Mouse (Mus musculus) MEL (cell line): ENCODE results near the gene Rab1b. TPM values are rescaled to one million over a fixed set of nuclear protein-coding genes. Genes with fewer than 3 reads are reported as not detected.

Experiments
- DNase-seq: peaks from one replicate; pipeline ENCODE4 v3.0.0; 2011; ENCODE audit warnings: low read depth, low spot score
- H3K27ac ChIP-seq: 2 replicates; pipeline ENCODE4 v1.5.1; 2012; ENCODE audit warnings: low read depth, mild to moderate bottlenecking, control low read depth, low read length, moderate library complexity; ENCODE audit not compliant: control insufficient read depth
- H3K27me3 ChIP-seq, 2 experiments: fragments of 150-350 bp in 1 of 2; sonication (generic) in 1 of 2; 2 replicates each; pipeline ENCODE4 v1.6.1; 2012; ENCODE audit warnings: low read length in 2 of 2, mild to moderate bottlenecking in 2 of 2, improper control_type of control experiment in 1 of 2, moderate library complexity in 1 of 2; ENCODE audit not compliant: insufficient read depth in 2 of 2, control insufficient read depth in 1 of 2
- H3K36me3 ChIP-seq, 2 experiments: 2 replicates each; pipeline ENCODE4 v1.6.1; 2012 to 2014; ENCODE audit warnings: low read length in 2 of 2, improper control_type of control experiment in 1 of 2, inconsistent platforms in 1 of 2, mild to moderate bottlenecking in 1 of 2; ENCODE audit not compliant: insufficient read depth in 2 of 2, control insufficient read depth in 1 of 2
- H3K4me1 ChIP-seq, 2 experiments: fragments of 150-350 bp in 1 of 2; sonication (generic) in 1 of 2; 2 replicates each; pipeline ENCODE4 v1.6.1; 2012; ENCODE audit warnings: low read length in 2 of 2, improper control_type of control experiment in 1 of 2, mild to moderate bottlenecking in 1 of 2; ENCODE audit not compliant: insufficient read depth in 2 of 2, control insufficient read depth in 1 of 2
- H3K4me3 ChIP-seq, 2 experiments: fragments of 150-350 bp in 1 of 2; sonication (generic) in 1 of 2; 2 replicates each; pipeline ENCODE4 v1.5.1; 2012; ENCODE audit warnings: low read depth in 2 of 2, low read length in 2 of 2, mild to moderate bottlenecking in 2 of 2, moderate library complexity in 2 of 2, control low read depth in 1 of 2, improper control_type of control experiment in 1 of 2; ENCODE audit not compliant: control insufficient read depth in 1 of 2, insufficient read depth in 1 of 2
- H3K79me2 ChIP-seq: 2 replicates; pipeline ENCODE4 v1.6.1; 2012; ENCODE audit warnings: mild to moderate bottlenecking, low read length, moderate library complexity; ENCODE audit not compliant: control insufficient read depth, poor library complexity, insufficient read depth
- H3K9ac ChIP-seq: 2 replicates; pipeline ENCODE4 v1.6.1; 2012; ENCODE audit warnings: low read depth, mild to moderate bottlenecking, control low read depth, low read length, moderate library complexity; ENCODE audit not compliant: control insufficient read depth, poor library complexity, severe bottlenecking
- H3K9me3 ChIP-seq: fragments of 150-350 bp; sonication (generic); replicated peaks from 2 replicates; pipeline ENCODE4 v1.6.1; 2012; ENCODE audit warnings: mild to moderate bottlenecking, low read length, improper control_type of control experiment, moderate library complexity; ENCODE audit not compliant: insufficient read depth
- BHLHE40 ChIP-seq: IDR thresholded peaks from 2 replicates; pipeline ENCODE4 v1.6.1; 2012; ENCODE audit warnings: low read depth, mild to moderate bottlenecking, inconsistent platforms, low read length, improper control_type of control experiment, borderline replicate concordance
- CHD2 ChIP-seq: IDR thresholded peaks from 2 replicates; pipeline ENCODE4 v1.6.1; 2011; ENCODE audit warnings: low read length, improper control_type of control experiment
- HCFC1 ChIP-seq: IDR thresholded peaks from 2 replicates; pipeline ENCODE4 v1.6.1; 2012; ENCODE audit warnings: low read depth, mild to moderate bottlenecking, inconsistent platforms, low read length, improper control_type of control experiment, moderate library complexity
- KAT2A ChIP-seq: conservative IDR thresholded peaks from 2 replicates; pipeline ENCODE4 v1.6.1; 2012; ENCODE audit warnings: low read depth, low read length, improper control_type of control experiment, inconsistent platforms
- MAFK ChIP-seq: IDR thresholded peaks from 2 replicates; pipeline ENCODE4 v1.6.1; 2011; ENCODE audit warnings: low read depth, mild to moderate bottlenecking, low read length, improper control_type of control experiment, borderline replicate concordance
- MAX ChIP-seq: IDR thresholded peaks from 2 replicates; pipeline ENCODE4 v1.6.1; 2011; ENCODE audit warnings: low read length, improper control_type of control experiment
- MAZ ChIP-seq: IDR thresholded peaks from 2 replicates; pipeline ENCODE4 v1.6.1; 2012; ENCODE audit warnings: low read depth, mild to moderate bottlenecking, inconsistent platforms, low read length, improper control_type of control experiment
- MEF2A ChIP-seq: IDR thresholded peaks from 2 replicates; pipeline ENCODE4 v1.6.1; 2014; ENCODE audit warnings: low read depth, mild to moderate bottlenecking, inconsistent platforms, low read length, improper control_type of control experiment; ENCODE audit not compliant: poor library complexity, insufficient replicate concordance, severe bottlenecking; ENCODE audit errors: extremely low read depth
- MXI1 ChIP-seq: IDR thresholded peaks from 2 replicates; pipeline ENCODE4 v1.6.1; 2011; ENCODE audit warnings: mild to moderate bottlenecking, low read depth, low read length, improper control_type of control experiment
- MYB ChIP-seq: IDR thresholded peaks from 2 replicates; pipeline ENCODE4 v1.6.1; 2011; ENCODE audit warnings: mild to moderate bottlenecking, low read depth, low read length, improper control_type of control experiment
- MYC ChIP-seq: IDR thresholded peaks from 2 replicates; pipeline ENCODE4 v1.6.1; 2011; ENCODE audit warnings: low read depth, mild to moderate bottlenecking, low read length, improper control_type of control experiment, moderate library complexity
- POLR2AphosphoS2 ChIP-seq: IDR thresholded peaks from 2 replicates; pipeline ENCODE4 v1.6.1; 2011; ENCODE audit warnings: low read length, improper control_type of control experiment
- TAL1 ChIP-seq: IDR thresholded peaks from 2 replicates; pipeline ENCODE4 v1.6.1; 2012; ENCODE audit warnings: mild to moderate bottlenecking, inconsistent platforms, low read length, moderate library complexity, mixed read lengths
- TBP ChIP-seq: IDR thresholded peaks from 2 replicates; pipeline ENCODE4 v1.8.0; 2011; ENCODE audit warnings: low read depth, low read length, improper control_type of control experiment
- UBTF ChIP-seq: IDR thresholded peaks from 2 replicates; pipeline ENCODE4 v1.6.1; 2012; ENCODE audit warnings: low read depth, mild to moderate bottlenecking, inconsistent platforms, low read length, improper control_type of control experiment, moderate library complexity, borderline replicate concordance; ENCODE audit not compliant: insufficient read depth
- USF2 ChIP-seq, 2 experiments: IDR thresholded peaks; 2 replicates each; pipeline ENCODE4 v1.6.1; 2011 to 2012; ENCODE audit warnings: improper control_type of control experiment in 2 of 2, low read length in 2 of 2, borderline replicate concordance in 1 of 2, inconsistent platforms in 1 of 2, low read depth in 1 of 2, mild to moderate bottlenecking in 1 of 2; ENCODE audit not compliant: insufficient read depth in 1 of 2
- ZC3H11A ChIP-seq: IDR thresholded peaks from 2 replicates; pipeline ENCODE4 v1.6.1; 2012; ENCODE audit warnings: low read depth, mild to moderate bottlenecking, inconsistent platforms, low read length, improper control_type of control experiment
- polyA plus RNA-seq, 2 experiments: library from polyadenylated mRNA; stranded (reverse) in 1 of 2; unstranded in 1 of 2; fragments of >175 nt in 1 of 2; fragments of >200 nt in 1 of 2; gene quantifications; 2 replicates each; pipeline versions ENCODE4 v1.2.1 to v1.2.4; 2012; ENCODE audit warnings: low replicate concordance in 2 of 2, low read depth in 1 of 2; ENCODE audit not compliant: insufficient read length in 2 of 2, insufficient read depth in 1 of 2, missing spikeins in 1 of 2
- total RNA-seq: library from RNA; depleted of rRNA; stranded (reverse); fragments of 300-350 nt; gene quantifications from 2 replicates; pipeline ENCODE4 v1.2.3, GENCODE M21; 2012

Gene Rab1b
- total and polyA plus RNA-seq, 3 experiments: 86.4 to 162 TPM; not detected in 1

GRCm38 (mm10) chr19:5060365-5061330, 46.2 kb downstream of the Rab1b start:
- Histone ChIP-seq H3K36me3 (peaks cover 0 to 17% of the 10 kb centered on the region in 2 experiments; a peak in 1 of 4 replicates), H3K9me3 (no peaks in the 10 kb centered on the region), H3K27ac (no peak overlapping the region), H3K9ac (no peak overlapping the region), H3K79me2 (no peaks in the 10 kb centered on the region), H3K27me3 (no peaks in the 10 kb centered on the region), H3K4me3 (no peak overlapping the region), H3K4me1 (peaks cover 0 to 39% of the 10 kb centered on the region in 2 experiments; a peak in 3 of 4 replicates)
- no peak for TF ChIP-seq MAZ
- no peak for TF ChIP-seq POLR2AphosphoS2
- TF ChIP-seq BHLHE40: no peak
- TF ChIP-seq MEF2A: no peak
- TF ChIP-seq UBTF: no peak
- TF ChIP-seq HCFC1: no peak
- TF ChIP-seq TBP: no peak
- TF ChIP-seq MXI1: no peak
- no peak for TF ChIP-seq MYB
- no peak for TF ChIP-seq ZC3H11A
- DNase-seq: peak; percentile 52

- no peak for DNase-seq
- TF ChIP-seq MYB: no peak
- TF ChIP-seq MYC: no peak
- TF ChIP-seq KAT2A: no peak
- no peak for TF ChIP-seq USF2 (IDR thresholded peaks at IDR 0.05; ENCODE audit: borderline replicate concordance in 1 of 2, insufficient read depth in 1 of 2, low read depth in 1 of 2, low read length in 2 of 2)
- TF ChIP-seq MAZ: no peak
- TF ChIP-seq MAX: no peak
- TF ChIP-seq TAL1: no peak
- no peak for TF ChIP-seq CHD2
- no peak for TF ChIP-seq MAFK
- TF ChIP-seq TBP: no peak
- no peak for TF ChIP-seq ZC3H11A
- TF ChIP-seq, all 39 proteins: peak for 0
- no peak overlapping the region for H3K9ac ChIP-seq
- no peaks in the 10 kb centered on the region for H3K9me3 ChIP-seq
- H3K79me2 ChIP-seq: no peaks in the 10 kb centered on the region
- no peak overlapping the region for H3K27ac ChIP-seq
- no peak overlapping the region for H3K4me3 ChIP-seq
- peaks cover 4 to 41% of the 10 kb centered on the region in 2 experiments; a peak in 3 of 4 replicates for H3K4me1 ChIP-seq
- H3K36me3 ChIP-seq: peaks cover 0 to 22% of the 10 kb centered on the region in 2 experiments; a peak in 2 of 4 replicates
- H3K27me3 ChIP-seq: no peaks in the 10 kb centered on the region
Observed at GRCm38 (mm10) chr19:5058801-5059771, 47.8 kb downstream of the Rab1b start.
